Mouse (Mus musculus): ENCODE data around the gene Dnajb1.

GRCm38 (mm10) chr8:83639649-83640048 lies 31.7 kb downstream of the Dnajb1 start:
- no peak for TF ChIP-seq CTCF (IDR thresholded peaks at IDR 0.05; ENCODE audit: borderline replicate concordance, insufficient read depth, low read depth, low read length)
- TF ChIP-seq POLR2A (IDR thresholded peaks at IDR 0.05; ENCODE audit: borderline replicate concordance, insufficient read depth, low read length), result no peak
